Mouse (Mus musculus) liver, embryonic 13.5 days (tissue): ENCODE results near the gene Map3k1. TPM values are rescaled to one million over a fixed set of nuclear protein-coding genes. Genes with fewer than 3 reads are reported as not detected.
A peak's percentile ranks its signal among the peaks of the same experiment; 100 is the strongest.

ENCODE experiments used
- ATAC-seq: fragments of 200-750 bp; cut with Nextera tagmentation; 2 replicates; pipeline ENCODE4 v1.8.0; 2017; ENCODE audit warnings: low read depth, mild to moderate bottlenecking, moderate number of reproducible peaks, moderate library complexity
- DNase-seq: peaks from one replicate; pipeline ENCODE4 v3.0.0; 2022
- H3K27ac ChIP-seq: fragments of 300-500 bp; sonication (generic); 2 replicates; pipeline ENCODE4 v1.5.1; 2015; ENCODE audit warnings: moderate library complexity, mild to moderate bottlenecking, inconsistent platforms
- H3K27me3 ChIP-seq: fragments of 300-500 bp; sonication (generic); 2 replicates; pipeline ENCODE4 v1.6.1; 2015; ENCODE audit warnings: mild to moderate bottlenecking, inconsistent platforms
- H3K36me3 ChIP-seq: fragments of 300-500 bp; sonication (generic); 2 replicates; pipeline ENCODE4 v1.6.1; 2015; ENCODE audit warnings: mild to moderate bottlenecking, inconsistent platforms
- H3K4me1 ChIP-seq: fragments of 300-500 bp; sonication (generic); replicated peaks from 2 replicates; pipeline ENCODE4 v1.6.1; 2015; ENCODE audit warnings: inconsistent platforms
- H3K4me2 ChIP-seq: fragments of 300-500 bp; sonication (generic); 2 replicates; pipeline ENCODE4 v1.6.1; 2015; ENCODE audit warnings: inconsistent platforms, mild to moderate bottlenecking, moderate library complexity
- H3K4me3 ChIP-seq: fragments of 300-500 bp; sonication (generic); replicated peaks from 2 replicates; pipeline ENCODE4 v1.5.1; 2015; ENCODE audit warnings: mild to moderate bottlenecking, inconsistent platforms
- H3K9ac ChIP-seq: fragments of 300-500 bp; sonication (generic); 2 replicates; pipeline ENCODE4 v1.6.1; 2015; ENCODE audit warnings: mild to moderate bottlenecking, inconsistent platforms
- H3K9me3 ChIP-seq: fragments of 300-500 bp; sonication (generic); replicated peaks from 2 replicates; pipeline ENCODE4 v1.6.1; 2016; ENCODE audit warnings: inconsistent platforms
- WGBS: fragments of 180-500 bp; shearing (Covaris S2); methylation state at CpG from one replicate; pipeline ENCODE4 v1.1.7; 2015; ENCODE audit not compliant: insufficient replicate concordance; 5-methylcytosine and 5-hydroxymethylcytosine counted together
- polyA plus RNA-seq: library from polyadenylated mRNA; unstranded; fragments of >200 nt; fragmentation: Nextera tagmentation; extraction: Ambion mirVana; gene quantifications from 2 replicates; pipeline ENCODE4 v1.2.1, GENCODE M21; 2015

Gene Map3k1
- polyA plus RNA-seq, 1 experiment from 2014 or later = 11.1 TPM

DNA sequence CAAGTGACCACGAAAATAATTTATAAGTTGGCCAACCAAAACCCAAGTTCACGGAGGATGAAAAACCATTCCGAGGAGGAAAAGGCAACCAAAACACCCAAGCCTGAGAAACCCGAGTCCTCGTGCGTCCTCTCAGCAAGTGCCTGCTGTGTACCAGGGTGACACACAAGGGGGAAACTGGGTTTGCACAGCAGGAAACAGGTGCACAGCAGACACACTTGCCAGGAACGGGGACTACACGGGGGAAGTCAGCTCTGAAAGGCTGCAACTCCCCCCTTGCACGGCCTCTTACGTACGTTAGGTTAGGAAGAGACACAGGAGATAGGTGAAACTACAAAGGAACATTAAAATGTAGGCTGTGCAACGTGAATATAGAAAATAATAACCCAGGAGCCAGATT lies 46.3 kb downstream of the Map3k1 start:
- ATAC-seq (no peak), DNase-seq (no peak)
- Histone ChIP-seq H3K4me3 (no peak overlapping the region), H3K9ac (no peak overlapping the region), H3K27ac (no peak overlapping the region), H3K4me1 (no peaks in the 10 kb centered on the region), H3K9me3 (no peaks in the 10 kb centered on the region), H3K27me3 (no peaks in the 10 kb centered on the region), H3K36me3 (peaks cover 95% of the 10 kb centered on the region), H3K4me2 (no peak overlapping the region)
- WGBS = 76% methylated on average over 12 of the region's 12 CpGs

- Histone ChIP-seq H3K27me3 (no peaks in the 10 kb centered on the region), H3K4me3 (no peak overlapping the region), H3K4me1 (no peaks in the 10 kb centered on the region), H3K36me3 (peaks cover 98% of the 10 kb centered on the region), H3K9me3 (no peaks in the 10 kb centered on the region), H3K9ac (no peak overlapping the region), H3K4me2 (no peak overlapping the region), H3K27ac (no peak overlapping the region)
- DNase-seq = no peak
- WGBS = 89% methylated on average over 6 of the region's 6 CpGs
- ATAC-seq = no peak
These were observed 51.8 kb downstream of the Map3k1 start for GRCm38 (mm10) chr13:111756986-111757385.

DNA sequence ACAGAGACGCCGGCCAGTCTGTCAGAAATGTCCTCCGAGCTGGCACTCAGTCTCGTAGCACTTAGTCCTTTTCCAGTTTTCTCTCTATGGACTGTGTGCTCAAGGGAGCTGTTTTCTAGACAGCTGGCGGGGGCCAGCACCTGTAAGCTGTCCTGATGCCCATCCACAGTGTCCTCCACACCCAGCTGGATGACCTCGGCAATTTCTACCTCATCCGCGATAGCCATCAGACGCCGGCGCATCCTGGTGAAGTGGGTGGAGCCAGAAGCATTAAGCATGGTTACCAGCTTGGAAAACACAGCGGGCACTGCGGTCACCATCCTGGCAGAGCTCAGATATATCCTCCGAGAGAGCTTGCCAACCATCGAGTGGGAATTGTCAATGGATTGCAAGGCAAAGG lies 52.9 kb downstream of the Map3k1 start:
- Histone ChIP-seq H3K27me3 (no peaks in the 10 kb centered on the region), H3K4me1 (no peaks in the 10 kb centered on the region), H3K9ac (no peak overlapping the region), H3K4me3 (no peak overlapping the region), H3K9me3 (no peaks in the 10 kb centered on the region), H3K27ac (no peak overlapping the region), H3K36me3 (peaks cover 99% of the 10 kb centered on the region), H3K4me2 (no peak overlapping the region)
- 92% methylated on average over 15 of the region's 15 CpGs for WGBS
- DNase-seq (no peak), ATAC-seq (no peak)

GRCm38 (mm10) chr13:111755377-111755776 lies 53.4 kb downstream of the Map3k1 start:
- Histone ChIP-seq H3K27ac (no peak overlapping the region), H3K9me3 (no peaks in the 10 kb centered on the region), H3K4me1 (no peaks in the 10 kb centered on the region), H3K36me3 (peaks cover 99% of the 10 kb centered on the region), H3K4me3 (no peak overlapping the region), H3K9ac (no peak overlapping the region), H3K27me3 (no peaks in the 10 kb centered on the region), H3K4me2 (no peak overlapping the region)
- ATAC-seq (no peak), DNase-seq (no peak)
- 94% methylated on average over 18 of the region's 18 CpGs for WGBS

DNA sequence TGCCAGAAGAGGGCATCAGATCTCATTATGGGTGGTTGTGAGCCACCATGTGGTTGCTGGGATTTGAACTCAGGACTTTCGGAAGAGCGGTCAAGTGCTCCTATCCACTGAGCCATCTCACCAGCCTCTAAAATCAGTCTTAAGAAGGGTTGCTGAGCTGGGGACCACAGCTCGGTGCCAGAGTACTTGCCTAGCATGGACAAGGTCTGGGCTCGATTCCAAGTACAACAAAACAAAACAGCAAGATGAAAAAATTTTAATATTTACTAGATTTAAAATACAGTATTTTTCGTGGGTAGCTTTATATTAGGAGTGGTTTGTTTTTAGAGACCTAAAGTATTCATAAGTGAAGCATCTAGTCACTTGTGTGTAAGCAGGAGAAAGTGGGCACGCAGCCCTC lies 55.5 kb downstream of the Map3k1 start:
- H3K36me3 ChIP-seq = peaks cover 100% of the 10 kb centered on the region
- ATAC-seq = no peak
- H3K27ac ChIP-seq = no peak overlapping the region
- no peak overlapping the region for H3K4me2 ChIP-seq
- H3K4me1 ChIP-seq = 0 out of 2 replicates have a peak, but pooled peaks cover 4% of the 10 kb centered on the region
- no peak overlapping the region for H3K9ac ChIP-seq
- H3K4me3 ChIP-seq = no peak overlapping the region
- H3K27me3 ChIP-seq = no peaks in the 10 kb centered on the region
- 88% methylated on average over 6 of the region's 6 CpGs for WGBS
- DNase-seq = no peak
- H3K9me3 ChIP-seq = no peaks in the 10 kb centered on the region

- ATAC-seq (no peak), DNase-seq (no peak)
- Histone ChIP-seq H3K4me2 (no peak overlapping the region), H3K4me3 (no peak overlapping the region), H3K9me3 (no peaks in the 10 kb centered on the region), H3K27ac (no peak overlapping the region), H3K36me3 (peaks cover 60% of the 10 kb centered on the region), H3K9ac (no peak overlapping the region), H3K4me1 (peaks cover 38% of the 10 kb centered on the region), H3K27me3 (no peaks in the 10 kb centered on the region)
- whole genome bisulfite sequencing = 91% methylated on average over 28 of the region's 28 CpGs
These were observed 60.3 kb downstream of the Map3k1 start for GRCm38 (mm10) chr13:111748301-111749062.

GRCm38 (mm10) chr13:111746831-111747230 lies 62.0 kb downstream of the Map3k1 start:
- peak; percentile 29 for DNase-seq
- Histone ChIP-seq H3K4me2 (peak overlapping the region; percentile 36; the same call in 1 of the 2 replicates), H3K27me3 (no peaks in the 10 kb centered on the region), H3K27ac (peak overlapping the region; percentile 25), H3K9ac (peak overlapping the region; percentile 31; the same call in 1 of the 2 replicates), H3K4me1 (peaks cover 46% of the 10 kb centered on the region), H3K9me3 (no peaks in the 10 kb centered on the region), H3K36me3 (peaks cover 44% of the 10 kb centered on the region), H3K4me3 (no peak overlapping the region)
- ATAC-seq = peak; percentile 82
- WGBS = 25% methylated on average over 5 of the region's 5 CpGs

- Histone ChIP-seq H3K4me2 (peak overlapping the region; percentile 48; the same call in 1 of the 2 replicates), H3K27ac (peak overlapping the region; percentile 92), H3K4me1 (peaks cover 50% of the 10 kb centered on the region), H3K9ac (no peak overlapping the region; the same call in 1 of the 2 replicates), H3K36me3 (peaks cover 28% of the 10 kb centered on the region), H3K4me3 (no peak overlapping the region), H3K9me3 (no peaks in the 10 kb centered on the region), H3K27me3 (no peaks in the 10 kb centered on the region)
- no peak for ATAC-seq
- WGBS = 57% methylated on average over 7 of the region's 7 CpGs
- no peak for DNase-seq
These were observed 63.6 kb downstream of the Map3k1 start for GRCm38 (mm10) chr13:111745216-111745615.

DNA sequence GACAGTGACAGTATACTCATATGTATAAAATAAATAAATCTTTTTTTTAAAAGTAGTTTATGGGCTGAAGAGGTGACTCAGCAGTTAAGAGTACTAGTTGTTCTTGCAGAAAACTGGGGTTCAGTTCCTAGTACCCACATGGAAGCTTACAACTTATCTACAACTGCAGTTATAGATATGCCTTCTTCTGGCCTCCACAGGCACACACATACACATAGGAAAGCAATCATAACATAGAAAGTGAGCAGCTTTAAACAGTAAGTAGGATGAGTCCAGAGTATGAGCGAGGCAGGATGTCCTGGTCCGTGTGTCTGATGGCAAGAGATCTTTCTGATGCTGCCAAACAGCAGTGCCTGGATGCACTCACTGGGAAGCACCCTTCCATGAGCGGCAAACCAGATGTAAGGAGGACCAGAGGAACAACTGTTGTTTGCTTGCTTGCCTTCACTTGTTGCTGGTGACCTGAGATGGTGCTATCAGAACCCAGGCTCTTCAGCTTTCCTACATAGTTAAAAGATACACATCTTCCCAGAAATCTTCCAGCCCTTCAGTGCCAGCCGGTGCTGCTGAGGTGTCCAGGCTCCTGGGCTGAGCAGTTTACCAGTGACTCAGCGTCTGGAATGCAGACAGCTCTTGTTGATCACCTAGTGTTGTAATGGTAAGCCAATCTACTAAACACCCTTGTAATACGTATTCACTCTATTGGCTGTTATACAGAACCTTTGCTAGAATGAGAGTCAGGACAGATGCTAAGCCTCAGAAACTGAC lies 64.4 kb downstream of the Map3k1 start:
- Histone ChIP-seq H3K4me2 (peak overlapping the region; percentile 48), H3K9ac (peak overlapping the region; percentile 53), H3K4me3 (no peak overlapping the region), H3K9me3 (no peaks in the 10 kb centered on the region), H3K27ac (peak overlapping the region; percentile 92), H3K27me3 (no peaks in the 10 kb centered on the region), H3K4me1 (peaks cover 50% of the 10 kb centered on the region), H3K36me3 (peaks cover 20% of the 10 kb centered on the region)
- 52% methylated on average over 6 of the region's 6 CpGs for WGBS
- ATAC-seq = peak; percentile 87
- DNase-seq = peak; percentile 33

DNA sequence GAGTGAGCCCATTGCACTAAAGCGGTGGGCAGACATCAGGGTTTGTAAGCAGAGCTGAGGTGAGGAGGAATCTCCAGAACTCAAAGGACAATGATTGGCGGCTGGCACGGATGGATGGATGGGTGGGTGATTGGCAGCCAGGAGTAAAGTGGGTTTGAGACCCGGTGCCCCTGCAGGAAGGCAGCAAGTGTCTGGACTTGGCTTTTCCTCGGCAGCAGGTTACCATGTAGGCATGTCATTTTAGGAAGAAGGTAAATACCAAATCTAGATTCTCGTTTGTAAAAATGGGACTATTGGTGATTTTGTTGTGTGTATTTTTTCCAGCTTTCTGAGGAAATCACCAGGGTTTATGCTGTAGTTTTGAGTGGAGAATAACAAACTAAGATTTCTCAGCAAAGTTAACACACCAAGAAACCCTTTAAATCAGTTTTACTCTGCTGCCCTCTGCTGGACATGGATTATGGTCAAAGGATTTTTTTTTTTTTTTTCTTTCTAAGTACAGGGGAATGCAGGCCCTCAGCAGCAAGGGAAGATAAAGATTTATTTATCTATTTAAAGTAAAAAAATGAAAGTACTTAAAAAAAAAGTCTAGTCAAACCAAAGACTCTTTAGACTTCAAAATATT lies 66.7 kb downstream of the Map3k1 start:
- no peak overlapping the region for H3K27ac ChIP-seq
- no peak overlapping the region for H3K4me3 ChIP-seq
- H3K4me2 ChIP-seq = no peak overlapping the region
- peaks cover 38% of the 10 kb centered on the region for H3K4me1 ChIP-seq
- H3K9me3 ChIP-seq = 0 out of 2 replicates have a peak, but pooled peaks cover 2% of the 10 kb centered on the region
- no peaks in the 10 kb centered on the region for H3K27me3 ChIP-seq
- 55% methylated on average over 6 of the region's 6 CpGs for WGBS
- DNase-seq (peak; percentile 31), ATAC-seq (no peak)
- no peak overlapping the region for H3K9ac ChIP-seq
- H3K36me3 ChIP-seq = no peaks in the 10 kb centered on the region
